Mouse (Mus musculus) lung, adult 2 months (tissue): ENCODE results near the gene Elf4. TPM values are rescaled to one million over a fixed set of nuclear protein-coding genes. Genes with fewer than 3 reads are reported as not detected.

Source experiments
- DNase-seq: peaks from one replicate; pipeline ENCODE4 v3.0.0; 2022
- H3K4me1 ChIP-seq: fragments of 200-500 bp; 2 replicates; pipeline ENCODE4 v1.6.1; 2011; ENCODE audit warnings: low read length; ENCODE audit not compliant: control insufficient read depth, insufficient read depth
- H3K4me3 ChIP-seq: fragments of 200-500 bp; replicated peaks from 2 replicates; pipeline ENCODE3; 2011; ENCODE audit warnings: low read depth, mild to moderate bottlenecking, control low read depth, low read length; ENCODE audit errors: extremely low read depth
- CTCF ChIP-seq: fragments of 200-500 bp; IDR thresholded peaks from 2 replicates; pipeline ENCODE4 v1.5.1; 2011; ENCODE audit warnings: mild to moderate bottlenecking, low read length, control low read depth; ENCODE audit not compliant: insufficient read depth
- POLR2A ChIP-seq: fragments of 200-500 bp; IDR thresholded peaks from 2 replicates; pipeline ENCODE4 v1.6.1; 2011; ENCODE audit warnings: low read depth, mild to moderate bottlenecking, control low read depth, low read length, borderline replicate concordance; ENCODE audit errors: extremely low read depth
- WGBS: fragments of 180-500 bp; shearing (Covaris S2); methylation state at CpG from one replicate; pipeline ENCODE4 v1.1.7; 2018; 5-methylcytosine and 5-hydroxymethylcytosine counted together
- polyA plus RNA-seq: library from polyadenylated mRNA; depleted of rRNA; stranded (reverse); fragments of >200 nt; gene quantifications from 2 replicates; pipeline ENCODE4 v1.2.3, GENCODE M21; 2012

Gene Elf4
- polyA plus RNA-seq, 1 experiment, result 16.8 TPM

DNA sequence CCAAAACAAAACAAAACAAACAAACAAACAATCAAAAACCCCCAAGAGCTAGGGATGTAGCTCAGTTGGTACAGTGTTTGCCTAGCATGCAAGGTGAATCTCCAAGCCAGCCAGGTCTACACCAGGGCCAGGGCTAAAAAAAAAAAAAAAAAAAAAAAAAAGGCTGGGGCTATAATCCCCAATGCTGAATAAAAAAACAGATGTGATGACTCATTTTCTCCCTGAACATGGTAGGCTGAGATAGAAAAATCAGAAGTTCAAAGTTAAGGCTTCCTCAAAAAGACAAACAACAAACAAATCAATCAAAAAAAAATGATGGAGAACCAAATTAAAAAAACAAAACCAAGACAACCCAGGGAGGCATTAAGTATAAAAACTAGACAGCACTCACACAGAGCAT lies 33.8 kb downstream of the Elf4 start:
- no peak for DNase-seq
- no peak overlapping the region for H3K4me3 ChIP-seq
- TF ChIP-seq POLR2A (no peak), CTCF (no peak)
- peaks cover 14% of the 10 kb centered on the region; the same call in 1 of the 2 replicates for H3K4me1 ChIP-seq

DNA sequence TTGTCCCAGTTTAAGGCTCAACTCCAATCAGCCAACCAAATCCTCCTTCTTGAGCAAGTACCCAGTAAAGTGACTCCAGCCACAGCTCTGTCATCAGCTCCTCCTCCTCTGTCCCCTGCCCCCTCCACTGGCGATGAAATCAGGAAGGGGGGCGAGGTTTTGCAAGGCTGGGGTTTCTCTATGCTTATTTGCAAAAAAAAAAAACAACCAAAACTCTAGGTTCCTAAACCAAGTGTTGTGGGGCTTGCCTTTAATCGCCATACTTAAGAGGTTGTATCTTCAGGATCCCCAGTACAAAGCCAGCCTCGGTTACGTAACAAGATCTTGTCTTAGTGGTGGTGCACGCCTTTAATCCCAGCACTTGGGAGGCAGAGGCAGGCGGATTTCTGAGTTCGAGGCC lies 34.3 kb downstream of the Elf4 start:
- H3K4me3 ChIP-seq, result no peak overlapping the region
- no peak for DNase-seq
- H3K4me1 ChIP-seq, result peaks cover 12% of the 10 kb centered on the region; the same call in 1 of the 2 replicates
- no peak for TF ChIP-seq POLR2A
- 64% methylated on average over 8 of the region's 8 CpGs for WGBS

DNA sequence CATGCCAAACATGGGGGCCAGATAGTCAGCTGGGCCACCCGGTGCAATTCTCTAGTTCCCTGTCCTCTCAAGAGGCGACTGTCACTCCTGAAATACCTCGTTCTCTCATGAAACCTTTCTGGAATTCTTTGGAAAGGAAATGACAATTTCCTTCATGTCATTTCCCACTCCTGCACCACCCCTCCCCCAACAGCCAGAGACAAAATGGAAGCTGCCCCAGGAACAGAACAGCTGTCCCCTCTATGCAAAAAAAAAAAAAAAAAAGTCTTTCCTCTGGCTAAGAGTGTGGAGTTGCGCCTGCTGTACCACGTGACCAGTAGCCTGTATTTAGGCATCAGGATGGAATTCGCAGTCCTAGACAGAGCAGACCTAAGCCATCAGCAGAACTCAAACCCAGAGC lies 34.7 kb downstream of the Elf4 start:
- Histone ChIP-seq H3K4me1 (peaks cover 13% of the 10 kb centered on the region; the same call in 1 of the 2 replicates), H3K4me3 (no peak overlapping the region)
- WGBS, result 44% methylated on average over 6 of the region's 6 CpGs
- no peak for TF ChIP-seq CTCF
- no peak for TF ChIP-seq POLR2A
- DNase-seq, result no peak

DNA sequence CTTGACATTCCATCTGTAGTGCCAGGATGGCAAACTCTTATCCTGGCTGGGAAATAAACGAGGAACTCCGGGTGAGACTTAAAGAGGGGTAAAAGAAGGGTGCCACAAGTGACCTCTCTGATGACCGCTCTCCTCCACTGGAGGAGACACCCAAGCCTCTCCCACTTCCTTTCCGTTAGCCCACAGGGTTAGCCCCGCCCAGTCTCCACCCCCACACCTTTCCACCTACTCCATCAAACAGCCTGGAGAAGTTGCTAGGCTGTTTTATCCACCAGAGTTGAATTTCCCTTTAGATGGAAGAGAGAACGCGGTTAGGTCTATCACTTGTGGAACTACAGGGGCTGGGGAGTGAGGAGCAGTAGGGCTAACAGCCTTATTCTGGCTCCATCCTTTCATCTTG lies 37.7 kb downstream of the Elf4 start:
- DNase-seq, result no peak
- TF ChIP-seq POLR2A (no peak), CTCF (no peak)
- WGBS, result 40% methylated on average over 7 of the region's 7 CpGs
- H3K4me1 ChIP-seq, result peaks cover 14% of the 10 kb centered on the region; the same call in 1 of the 2 replicates
- no peak overlapping the region for H3K4me3 ChIP-seq

DNA sequence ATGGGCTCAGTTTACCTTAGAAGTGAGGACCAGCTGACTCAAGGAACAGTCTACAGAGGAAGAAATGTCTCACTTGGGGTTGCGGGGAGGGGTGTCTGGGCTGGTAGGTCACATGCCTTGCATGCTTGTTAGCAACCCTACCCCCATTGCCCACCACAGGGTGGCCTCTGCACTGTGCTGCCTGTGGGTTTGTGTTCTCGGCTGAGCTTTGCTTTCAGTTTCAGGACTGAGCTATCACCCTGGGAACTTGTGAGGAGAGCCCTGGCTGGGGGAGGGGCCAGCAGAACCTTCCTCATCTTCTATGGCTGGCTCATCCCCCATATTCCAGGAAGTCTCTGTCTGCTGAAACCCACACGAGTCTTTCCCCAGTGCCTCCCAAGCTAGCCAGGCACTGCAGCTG lies 38.3 kb downstream of the Elf4 start:
- TF ChIP-seq CTCF (0 out of 2 replicates have a peak, but pooled peaks have one; percentile 9), POLR2A (no peak)
- peaks cover 14% of the 10 kb centered on the region; the same call in 1 of the 2 replicates for H3K4me1 ChIP-seq
- WGBS, result 42% methylated on average over 3 of the region's 3 CpGs
- H3K4me3 ChIP-seq, result no peak overlapping the region
- no peak for DNase-seq

DNA sequence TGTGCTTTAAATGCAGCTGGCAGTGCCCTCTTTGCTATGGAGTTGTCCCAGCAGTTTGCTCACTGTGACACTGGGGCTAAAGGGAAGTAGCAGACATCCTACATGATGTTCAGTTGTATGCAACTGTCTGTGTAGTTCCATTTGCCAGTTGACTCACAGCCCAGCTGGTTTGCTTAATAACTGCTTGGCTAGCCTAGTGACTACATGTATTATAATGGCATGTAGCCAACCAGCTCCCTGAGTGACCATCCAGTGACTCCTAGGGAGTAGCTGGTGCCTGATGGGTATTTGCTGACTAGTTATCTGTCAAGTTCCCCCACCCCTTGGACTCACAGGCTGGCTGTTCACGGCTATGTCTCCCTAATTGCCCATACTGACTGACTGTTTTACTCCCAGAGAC lies 39.3 kb downstream of the Elf4 start:
- no peak for TF ChIP-seq POLR2A
- no peak for TF ChIP-seq CTCF
- no peak overlapping the region for H3K4me3 ChIP-seq
- peak; percentile 6 for DNase-seq
- 65% methylated on average over 1 of the region's 1 CpGs for WGBS
- H3K4me1 ChIP-seq, result peaks cover 14% of the 10 kb centered on the region; the same call in 1 of the 2 replicates

DNA sequence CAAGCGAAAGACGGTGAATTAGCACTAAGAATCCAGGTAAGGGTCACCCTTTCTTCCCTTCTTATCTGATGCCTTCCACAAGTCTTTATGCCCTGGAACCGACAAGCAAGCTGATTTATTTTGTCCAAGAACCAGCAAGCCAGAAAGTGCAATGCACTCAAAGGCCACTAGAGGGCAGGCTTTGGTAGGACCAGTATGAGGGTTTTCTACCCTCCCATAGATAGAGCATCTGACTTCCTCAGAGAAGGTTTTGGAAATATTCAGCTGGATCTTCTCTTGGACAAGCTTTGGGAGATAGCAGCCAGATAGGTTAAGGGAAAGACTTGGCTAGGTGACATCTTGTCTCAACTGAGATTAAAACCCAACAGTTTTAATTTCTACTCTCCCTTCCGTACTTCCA lies 39.9 kb downstream of the Elf4 start:
- DNase-seq, result peak; percentile 58

DNA sequence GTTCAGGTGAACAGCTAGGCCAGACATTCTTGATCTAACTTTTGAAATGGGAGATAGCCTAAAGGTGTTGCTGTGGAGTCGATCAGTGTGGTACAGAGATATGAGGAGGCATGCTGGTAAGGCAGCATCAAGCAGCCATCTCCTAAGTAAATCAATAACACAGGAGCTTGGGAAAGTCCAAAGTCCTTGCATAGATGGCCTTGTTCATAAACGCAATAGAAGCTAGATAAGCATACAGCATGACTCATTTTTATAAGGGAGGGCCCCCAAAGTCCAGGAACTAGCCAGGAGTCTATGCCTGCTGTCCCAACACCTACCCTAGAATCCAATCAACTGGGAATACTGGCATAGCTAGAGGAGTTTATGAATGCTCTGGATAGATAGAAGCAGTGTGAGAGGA lies 44.5 kb downstream of the Elf4 start:
- no peak for DNase-seq
- TF ChIP-seq POLR2A, result no peak
- 72% methylated on average over 2 of the region's 2 CpGs for WGBS

More for the DNA sequence above, 39.9 kb downstream of the Elf4 start:
- TF ChIP-seq POLR2A, result no peak
- TF ChIP-seq CTCF, result peak; percentile 50
- Histone ChIP-seq H3K4me3 (no peak overlapping the region), H3K4me1 (peaks cover 14% of the 10 kb centered on the region; the same call in 1 of the 2 replicates)
- 38% methylated on average over 4 of the region's 4 CpGs for WGBS

DNA sequence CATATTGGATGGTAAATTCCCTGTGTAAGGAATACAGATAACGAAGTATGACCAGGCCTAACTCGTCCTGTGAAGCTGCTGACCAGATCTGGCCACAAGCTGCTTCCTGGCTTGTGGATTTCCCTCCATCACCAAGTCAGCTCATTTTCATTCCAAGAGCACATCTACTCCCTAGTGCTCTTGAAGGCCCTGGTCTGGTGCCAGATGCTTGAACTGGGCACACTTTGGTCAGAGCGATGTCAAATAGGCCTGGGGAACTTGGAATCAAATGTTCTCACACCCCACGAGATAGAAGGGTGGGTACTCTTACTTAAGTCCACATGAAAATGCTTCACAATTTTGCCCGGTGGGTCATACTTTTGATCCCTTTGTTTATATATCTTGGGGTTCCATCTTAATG lies 48.6 kb downstream of the Elf4 start:
- 71% methylated on average over 5 of the region's 5 CpGs for WGBS
- no peak overlapping the region for H3K4me3 ChIP-seq
- TF ChIP-seq CTCF, result no peak
- no peak for TF ChIP-seq POLR2A
- H3K4me1 ChIP-seq, result no peaks in the 10 kb centered on the region
- DNase-seq, result peak; percentile 15

More for the DNA sequence above, 44.5 kb downstream of the Elf4 start:
- Histone ChIP-seq H3K4me3 (no peak overlapping the region), H3K4me1 (0 out of 2 replicates have a peak, but pooled peaks cover 3% of the 10 kb centered on the region)

DNA sequence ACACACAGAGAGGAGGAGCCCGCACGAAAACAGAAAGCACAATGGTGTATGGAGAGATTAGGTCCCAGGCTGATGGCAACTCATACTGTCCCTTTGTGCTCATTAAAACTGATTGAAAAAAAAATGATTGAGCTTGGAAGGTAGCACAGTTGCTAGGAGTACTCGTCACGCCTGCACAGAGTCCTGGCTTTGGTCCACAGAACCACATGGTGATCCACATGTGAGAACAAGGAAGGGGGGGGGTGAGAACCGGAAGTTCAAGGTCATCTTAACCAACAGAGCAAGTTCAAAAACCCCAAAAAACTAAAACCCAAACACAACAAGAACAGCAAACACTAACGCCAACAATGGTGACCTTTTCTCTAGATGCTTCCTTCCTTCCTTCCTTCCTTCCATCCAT lies 50.3 kb downstream of the Elf4 start:
- Histone ChIP-seq H3K4me1 (no peaks in the 10 kb centered on the region), H3K4me3 (no peak overlapping the region)
- 64% methylated on average over 6 of the region's 6 CpGs for WGBS
- no peak for DNase-seq
- TF ChIP-seq POLR2A, result no peak
- TF ChIP-seq CTCF, result no peak
